Mouse (Mus musculus): ENCODE measurements around the gene Aldh18a1.

GRCm38 (mm10) chr19:40586908-40587307, 1.4 kb downstream of the Aldh18a1 start:
- TF ChIP-seq CTCF (IDR thresholded peaks at IDR 0.05; ENCODE audit: extremely low read depth, insufficient read length, insufficient replicate concordance, low read depth, low read length) (no peak), POLR2A (IDR thresholded peaks at IDR 0.05; ENCODE audit: low read depth, low read length) (no peak)
